Mouse (Mus musculus) G1E-ER4 (cell line): ENCODE measurements around the gene Ecsit. TPM values are rescaled to one million over a fixed set of nuclear protein-coding genes. Genes with fewer than 3 reads are reported as not detected.

Experiments used
- GATA1 ChIP-seq: IDR thresholded peaks from one replicate; pipeline ENCODE4 v1.8.0; 2012; ENCODE audit warnings: low read length, inconsistent platforms
- polyA plus RNA-seq: library from polyadenylated mRNA; stranded (reverse); fragments of >175 nt; gene quantifications from 2 replicates; pipeline ENCODE4 v1.2.3, GENCODE M21; 2012

Gene Ecsit
- polyA plus RNA-seq, 1 experiment, result 34.1 TPM

GRCm38 (mm10) chr9:22108194-22108593, 23.0 kb upstream of the Ecsit start:
- TF ChIP-seq GATA1, result no peak

- TF ChIP-seq GATA1, result no peak
Measured at GRCm38 (mm10) chr9:22099922-22100321, 14.7 kb upstream of the Ecsit start.

GRCm38 (mm10) chr9:22098993-22099696, 13.9 kb upstream of the Ecsit start, which contains the start of gene Cnn1:
TSS of gene Cnn1 (plus strand) at chr9:22099216.
- TF ChIP-seq GATA1, result no peak

GRCm38 (mm10) chr9:22095854-22096307, 10.6 kb upstream of the Ecsit start:
- no peak for TF ChIP-seq GATA1

GRCm38 (mm10) chr9:22092746-22093145, 7.5 kb upstream of the Ecsit start:
- no peak for TF ChIP-seq GATA1

GRCm38 (mm10) chr9:22089986-22090385, 4.7 kb upstream of the Ecsit start:
- no peak for TF ChIP-seq GATA1

- no peak for TF ChIP-seq GATA1
Measured at GRCm38 (mm10) chr9:22089281-22089680, 4.0 kb upstream of the Ecsit start.

GRCm38 (mm10) chr9:22087034-22087618, 1.9 kb upstream of the Ecsit start:
- no peak for TF ChIP-seq GATA1

GRCm38 (mm10) chr9:22086012-22086411, 774 bp upstream of the Ecsit start:
- TF ChIP-seq GATA1, result no peak

GRCm38 (mm10) chr9:22084667-22085021, 594 bp downstream of the Ecsit start:
- TF ChIP-seq GATA1, result no peak

GRCm38 (mm10) chr9:22076223-22076622, 9.0 kb downstream of the Ecsit start:
- TF ChIP-seq GATA1, result no peak

- TF ChIP-seq GATA1, result no peak
Measured at GRCm38 (mm10) chr9:22072276-22072675, 13.0 kb downstream of the Ecsit start.

- TF ChIP-seq GATA1, result no peak
Measured at GRCm38 (mm10) chr9:22070791-22071573, 14.3 kb downstream of the Ecsit start, which contains the start of the genes Gm49318 and Zfp653. TSS of gene Gm49318 (minus strand) at chr9:22071259. TSS of gene Zfp653 (minus strand) at chr9:22071376.

- TF ChIP-seq GATA1, result no peak
Measured at GRCm38 (mm10) chr9:22069881-22070553, 15.2 kb downstream of the Ecsit start.

GRCm38 (mm10) chr9:22067195-22067594, 18.0 kb downstream of the Ecsit start:
- TF ChIP-seq GATA1, result no peak

- TF ChIP-seq GATA1, result no peak
Measured at GRCm38 (mm10) chr9:22066433-22066832, 18.8 kb downstream of the Ecsit start.
